Mouse (Mus musculus): ENCODE measurements at regions not wholly inside any gene's neighbourhood (a gene's known extent, or its start where the extent isn't known, plus 50 kb on each side); places are given as distances from the start of the nearest gene placed in this dataset.

GRCm38 (mm10) chr9:61228230-61228631, 143.9 kb upstream of the Tle3 start:
- no peak for DNase-seq

- no peak for DNase-seq
Measured at GRCm38 (mm10) chr9:61230306-61230705, 141.9 kb upstream of the Tle3 start.

- DNase-seq: no peak
Measured at GRCm38 (mm10) chr9:61232630-61233029, 139.5 kb upstream of the Tle3 start.

GRCm38 (mm10) chr9:61233251-61233650, 138.9 kb upstream of the Tle3 start:
- no peak for DNase-seq

- no peak for DNase-seq
Measured at GRCm38 (mm10) chr9:61235653-61236610, 136.2 kb upstream of the Tle3 start.

GRCm38 (mm10) chr9:61238687-61239250, 133.4 kb upstream of the Tle3 start:
- no peak for DNase-seq

- DNase-seq: no peak
Measured at GRCm38 (mm10) chr9:61239328-61239727, 132.8 kb upstream of the Tle3 start.

- DNase-seq: no peak
Measured at GRCm38 (mm10) chr9:61241442-61241841, 130.7 kb upstream of the Tle3 start.

GRCm38 (mm10) chr9:61242167-61242860, 129.9 kb upstream of the Tle3 start:
- no peak for DNase-seq

- DNase-seq: no peak
Measured at GRCm38 (mm10) chr9:61243289-61243688, 128.9 kb upstream of the Tle3 start.

- DNase-seq: no peak
Measured at GRCm38 (mm10) chr9:61249691-61250425, 122.3 kb upstream of the Tle3 start.

GRCm38 (mm10) chr9:61251606-61252005, 120.6 kb upstream of the Tle3 start:
- DNase-seq: no peak

GRCm38 (mm10) chr9:61253761-61254160, 118.4 kb upstream of the Tle3 start:
- DNase-seq: no peak

GRCm38 (mm10) chr9:61257488-61257887, 114.7 kb upstream of the Tle3 start:
- no peak for DNase-seq

GRCm38 (mm10) chr9:61258100-61258499, 114.1 kb upstream of the Tle3 start:
- DNase-seq: no peak

- no peak for DNase-seq
Measured at GRCm38 (mm10) chr9:61259421-61260174, 112.6 kb upstream of the Tle3 start.

- no peak for DNase-seq
Measured at GRCm38 (mm10) chr9:61261263-61261662, 110.9 kb upstream of the Tle3 start.

- DNase-seq: no peak
Measured at GRCm38 (mm10) chr9:61261739-61262333, 110.3 kb upstream of the Tle3 start.

GRCm38 (mm10) chr9:61263335-61263734, 108.8 kb upstream of the Tle3 start:
- DNase-seq: no peak

GRCm38 (mm10) chr9:61265466-61265865, 106.7 kb upstream of the Tle3 start:
- no peak for DNase-seq

- DNase-seq: no peak
Measured at GRCm38 (mm10) chr9:61266992-61267391, 105.2 kb upstream of the Tle3 start.

- DNase-seq: no peak
Measured at GRCm38 (mm10) chr9:61267541-61267940, 104.6 kb upstream of the Tle3 start.
